Mouse (Mus musculus): ENCODE results near the gene Trim68.
"Not testable (repeated sequence)": the region's sequence is repeated elsewhere in the genome, so short reads cannot be mapped to it uniquely, and the experiment has no call there.

Trim68 gene

GRCm38 (mm10) chr7:102686944-102687501, at the start of gene Trim68:
TSS of gene Trim68 (minus strand) at chr7:102687327.
- DNase-seq = peak; percentile 41

GRCm38 (mm10) chr7:102733793-102734192, 46.7 kb upstream of the Trim68 start:
- no peak for DNase-seq

GRCm38 (mm10) chr7:102727391-102727790, 40.3 kb upstream of the Trim68 start, which contains the start of gene Olfr559:
TSS of gene Olfr559 (minus strand) at chr7:102727491.
- DNase-seq = no peak

GRCm38 (mm10) chr7:102718970-102719369, 31.8 kb upstream of the Trim68 start, which contains the start of gene Olfr33:
TSS of gene Olfr33 (minus strand) at chr7:102719070.
- DNase-seq = no peak

GRCm38 (mm10) chr7:102701915-102702314, 14.8 kb upstream of the Trim68 start, which contains the start of gene Olfr558:
TSS of gene Olfr558 (plus strand) at chr7:102702215.
- no peak for DNase-seq

GRCm38 (mm10) chr7:102698461-102698860, 11.3 kb upstream of the Trim68 start:
- DNase-seq = peak; percentile 22

GRCm38 (mm10) chr7:102695358-102696125, 8.4 kb upstream of the Trim68 start, which contains the start of gene Olfr557:
TSS of gene Olfr557 (plus strand) at chr7:102695910.
- DNase-seq = no peak

- no peak for DNase-seq
Measured at GRCm38 (mm10) chr7:102681916-102682315, 5.2 kb downstream of the Trim68 start.

GRCm38 (mm10) chr7:102676225-102676624, 10.9 kb downstream of the Trim68 start:
- no peak for DNase-seq

- no peak for DNase-seq
Measured at GRCm38 (mm10) chr7:102665378-102665777, 21.7 kb downstream of the Trim68 start.

- no peak for DNase-seq
Measured at GRCm38 (mm10) chr7:102664599-102664998, 22.5 kb downstream of the Trim68 start, which contains the start of gene Olfr556. TSS of gene Olfr556 (plus strand) at chr7:102664899.

GRCm38 (mm10) chr7:102658523-102658922, 28.6 kb downstream of the Trim68 start, which contains the start of gene Olfr555:
TSS of gene Olfr555 (plus strand) at chr7:102658823.
- no peak for DNase-seq

- not testable (repeated sequence) for DNase-seq
Measured at GRCm38 (mm10) chr7:102644945-102645344, 42.2 kb downstream of the Trim68 start.

GRCm38 (mm10) chr7:102638132-102638531, 49.0 kb downstream of the Trim68 start, which contains the start of gene Olfr554:
TSS of gene Olfr554 (plus strand) at chr7:102638432.
- DNase-seq = no peak

- no peak for DNase-seq
Measured at GRCm38 (mm10) chr7:102636665-102637064, 50.5 kb downstream of the Trim68 start.

All from cerebellum, adult 11 months (tissue).